In genomic region chr11:22348536-22348910, GRCm38 (mm10) we compare ENCODE assay signal across 9 mouse cellular contexts. TPM values are rescaled to one million over a fixed set of nuclear protein-coding genes. Genes with fewer than 3 reads are reported as not detected.
A peak's percentile ranks its signal among the peaks of the same experiment; 100 is the strongest.
DNase-seq lines count a peak whose midpoint lies in the region; ATAC-seq and TF ChIP-seq lines count a peak whose summit lies in the region.
"Had no signal": no experiment of that assay in that cellular context is flagged by ENCODE, and none has a peak within 500 bp of the region (broad histone marks: within the 10 kb centered on the region; RNA-seq: fewer than 3 reads in every experiment).

No protein-coding gene starts in this region.

- H3K4me3 ChIP-seq in testis, adult 2 months (ENCODE audit: control insufficient read depth, low read depth, low read length): no peak overlapping the region
- H3K4me3 ChIP-seq in midbrain, embryonic 11.5 days (ENCODE audit: low read depth, low read length): no peak overlapping the region
- H3K4me3 ChIP-seq: heart, embryonic 13.5 days had no signal

- H3K4me2 ChIP-seq in midbrain, embryonic 11.5 days: no peak overlapping the region
- H3K4me2 ChIP-seq: heart, embryonic 13.5 days had no signal

- no peaks in the 10 kb centered on the region for H3K9me3 ChIP-seq in midbrain, embryonic 11.5 days (ENCODE audit: control insufficient read depth, low read length)
- H3K9me3 ChIP-seq: heart, embryonic 13.5 days had no signal

- H3K27ac ChIP-seq in testis, adult 2 months (ENCODE audit: control insufficient read depth, insufficient read depth, low read depth, low read length): 0 out of 2 replicates have a peak overlapping the region, but pooled peaks have one; percentile 13
- H3K27ac ChIP-seq in midbrain, embryonic 11.5 days (ENCODE audit: low read depth, low read length): peak overlapping the region; percentile 78
- H3K27ac ChIP-seq: heart, embryonic 13.5 days had no signal

- ATAC-seq in midbrain, embryonic 11.5 days (ENCODE audit: low FRiP score): peak; percentile 99
- ATAC-seq in activated CD4-positive, CD25-positive, alpha-beta regulatory T cell, adult 4 months: no peak

- TF ChIP-seq POLR2A in testis, adult 2 months (IDR thresholded peaks at IDR 0.05; ENCODE audit: control insufficient read depth, low read depth, low read length): no peak

- H3K9ac ChIP-seq in midbrain, embryonic 11.5 days (ENCODE audit: low read length): no peak overlapping the region; the same call in 1 of the 2 replicates
- H3K9ac ChIP-seq: heart, embryonic 13.5 days had no signal

- no peaks in the 10 kb centered on the region; the same call in 1 of the 2 replicates for H3K4me1 ChIP-seq in testis, adult 2 months (ENCODE audit: control insufficient read depth, insufficient read depth, low read length)
- peaks cover 24% of the 10 kb centered on the region for H3K4me1 ChIP-seq in midbrain, embryonic 11.5 days (ENCODE audit: control insufficient read depth, insufficient read depth, low read length)

- H3K36me3 ChIP-seq in testis, adult 2 months (ENCODE audit: control insufficient read depth, insufficient read depth, low read length): no peaks in the 10 kb centered on the region
- H3K36me3 ChIP-seq in midbrain, embryonic 11.5 days (ENCODE audit: control insufficient read depth, insufficient read depth, low read length): no peaks in the 10 kb centered on the region
- H3K36me3 ChIP-seq: heart, embryonic 13.5 days had no signal

- H3K27me3 ChIP-seq in testis, adult 2 months (ENCODE audit: control insufficient read depth, insufficient read depth, low read length): no peaks in the 10 kb centered on the region
- H3K27me3 ChIP-seq in midbrain, embryonic 11.5 days (ENCODE audit: control insufficient read depth, insufficient read depth, low read length): no peaks in the 10 kb centered on the region
- H3K27me3 ChIP-seq: heart, embryonic 13.5 days had no signal

- no peak for DNase-seq in testis, postnatal 10 days (ENCODE audit: low spot score)
- DNase-seq in frontal cortex, postnatal 10 days (ENCODE audit: low spot score in 2 of 2): peak; percentile 18 to 28
- DNase-seq in midbrain, embryonic 11.5 days (ENCODE audit: low spot score, missing footprints): peak; percentile 96
- DNase-seq in thymus, postnatal 0 days (ENCODE audit: low spot score): no peak
- no peak for DNase-seq in kidney, postnatal 4 days
- DNase-seq: liver had no signal

- TF ChIP-seq CTCF in testis, adult 2 months (IDR thresholded peaks at IDR 0.05; ENCODE audit: control insufficient read depth, insufficient read depth, insufficient replicate concordance, low read depth, low read length): no peak

- WGBS in midbrain, embryonic 11.5 days: 5% methylated on average over 1 of the region's 1 CpGs

RNA-seq across cellular contexts. Expression of gene Ehbp1, which starts 6.4 kb away (rescaled TPM):
- 9.7 and 13.1 TPM in 2 replicates for polyA plus RNA-seq in testis, adult 2 months (2012; rRNA removed)
- 16.7 and 17.1 TPM in 2 replicates for polyA plus RNA-seq in midbrain, embryonic 11.5 days (2014; fragmentation: Nextera tagmentation; extraction: Ambion mirVana)
- polyA plus RNA-seq in activated CD4-positive, CD25-positive, alpha-beta regulatory T cell, adult 4 months (2017; shearing (Covaris generic)): 1 to 10 TPM; 1.7 TPM
- polyA plus RNA-seq in thymus, postnatal 0 days (2015; fragmentation: Nextera tagmentation; extraction: Ambion mirVana): 1.4 and 1.8 TPM in 2 replicates

Comparison
In these comparisons a context has a peak if more than half of its experiments do, and no peak if none do; other contexts are left out.
1. DNase-seq: peak in frontal cortex, postnatal 10 days (2 of 2) and midbrain, embryonic 11.5 days (single experiment); none in testis, postnatal 10 days (single experiment), thymus, postnatal 0 days (single experiment) and kidney, postnatal 4 days (0 of 2).